Mouse (Mus musculus) retina, postnatal 1 day (tissue): Measurements from ENCODE around the gene Btnl6.
"Not testable (repeated sequence)": the region's sequence is repeated elsewhere in the genome, so short reads cannot be mapped to it uniquely, and the experiment has no call there.

ENCODE experiments used
- DNase-seq: peaks from one replicate; pipeline ENCODE4 v3.0.0-alpha.2; 2012

The Btnl6 gene

GRCm38 (mm10) chr17:34517252-34517651, at the start of gene Btnl6:
Btnl6 (minus strand) TSS chr17:34517352.
- DNase-seq, result no peak

- no peak for DNase-seq
These were observed 47.6 kb upstream of the Btnl6 start for GRCm38 (mm10) chr17:34564796-34565195.

- DNase-seq, result peak; percentile 13
These were observed 46.9 kb upstream of the Btnl6 start, which contains the start of gene Notch4 for GRCm38 (mm10) chr17:34564003-34564421. Notch4 (plus strand) TSS chr17:34564268.

- DNase-seq, result no peak
These were observed 46.2 kb upstream of the Btnl6 start for GRCm38 (mm10) chr17:34563354-34563753.

- no peak for DNase-seq
These were observed 45.4 kb upstream of the Btnl6 start for GRCm38 (mm10) chr17:34562595-34562994.

- DNase-seq, result peak; percentile 44
These were observed 44.0 kb upstream of the Btnl6 start for GRCm38 (mm10) chr17:34561200-34561599.

- no peak for DNase-seq
These were observed 43.3 kb upstream of the Btnl6 start for GRCm38 (mm10) chr17:34560438-34560837.

- DNase-seq, result no peak
These were observed 42.7 kb upstream of the Btnl6 start for GRCm38 (mm10) chr17:34559895-34560294.

GRCm38 (mm10) chr17:34559116-34559515, 42.0 kb upstream of the Btnl6 start:
- no peak for DNase-seq

- DNase-seq, result no peak
These were observed 40.3 kb upstream of the Btnl6 start for GRCm38 (mm10) chr17:34557411-34557810.

- no peak for DNase-seq
These were observed 39.3 kb upstream of the Btnl6 start for GRCm38 (mm10) chr17:34556406-34556805.

GRCm38 (mm10) chr17:34555483-34555882, 38.3 kb upstream of the Btnl6 start:
- peak; percentile 79 for DNase-seq

- no peak for DNase-seq
These were observed 32.7 kb upstream of the Btnl6 start for GRCm38 (mm10) chr17:34549843-34550242.

- no peak for DNase-seq
These were observed 32.0 kb upstream of the Btnl6 start for GRCm38 (mm10) chr17:34549156-34549555.

GRCm38 (mm10) chr17:34547601-34548000, 30.4 kb upstream of the Btnl6 start:
- no peak for DNase-seq

GRCm38 (mm10) chr17:34546797-34547196, 29.6 kb upstream of the Btnl6 start:
- no peak for DNase-seq

- not testable (repeated sequence) for DNase-seq
These were observed 26.4 kb upstream of the Btnl6 start for GRCm38 (mm10) chr17:34543567-34543966.

GRCm38 (mm10) chr17:34532671-34533070, 15.5 kb upstream of the Btnl6 start:
- DNase-seq, result no peak

GRCm38 (mm10) chr17:34519001-34519400, 1.8 kb upstream of the Btnl6 start:
- DNase-seq, result no peak

GRCm38 (mm10) chr17:34518571-34518970, 1.4 kb upstream of the Btnl6 start:
- not testable (repeated sequence) for DNase-seq

GRCm38 (mm10) chr17:34517795-34518194, 643 bp upstream of the Btnl6 start:
- DNase-seq, result no peak

- no peak for DNase-seq
These were observed 638 bp downstream of the Btnl6 start for GRCm38 (mm10) chr17:34516514-34516913.

GRCm38 (mm10) chr17:34511723-34512122, 5.4 kb downstream of the Btnl6 start:
- peak; percentile 12 for DNase-seq

- DNase-seq, result no peak
These were observed 9.6 kb downstream of the Btnl6 start for GRCm38 (mm10) chr17:34507591-34507990.

- DNase-seq, result not testable (repeated sequence)
These were observed 19.4 kb downstream of the Btnl6 start for GRCm38 (mm10) chr17:34497726-34498125.

GRCm38 (mm10) chr17:34497319-34497718, 19.8 kb downstream of the Btnl6 start:
- DNase-seq, result not testable (repeated sequence)
